ENCODE assay signal across 11 mouse cellular contexts in the genomic region with DNA sequence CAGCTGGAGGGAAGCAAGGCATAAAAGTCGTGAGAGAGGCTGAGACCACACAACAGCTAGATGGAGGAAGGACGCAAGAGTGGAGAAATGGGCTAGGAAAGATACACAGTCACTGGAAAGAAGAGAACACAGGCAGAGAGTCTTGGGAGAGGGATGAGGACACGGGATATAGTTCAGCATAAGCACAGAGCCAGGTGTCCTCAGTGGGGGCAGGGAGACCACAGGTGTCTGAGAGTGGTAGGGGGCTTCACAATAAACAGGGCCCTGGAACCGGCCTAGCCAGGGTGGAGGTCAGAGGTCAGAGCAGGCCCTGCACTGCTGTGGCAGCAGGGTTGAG. TPM values are rescaled to one million over a fixed set of nuclear protein-coding genes. Genes with fewer than 3 reads are reported as not detected.
DNase-seq lines count a peak whose midpoint lies in the region; ATAC-seq and TF ChIP-seq lines count a peak whose summit lies in the region.
"Had no signal": no experiment of that assay in that cellular context is flagged by ENCODE, and none has a peak within 500 bp of the region (broad histone marks: within the 10 kb centered on the region; RNA-seq: fewer than 3 reads in every experiment).

No protein-coding gene starts in this region.

- TF ChIP-seq CTCF in layer of hippocampus, adult 2 months (conservative IDR thresholded peaks at IDR 0.05): no peak
- TF ChIP-seq CTCF in midbrain, postnatal 0 days (IDR thresholded peaks at IDR 0.05): no peak

- H3K9me3 ChIP-seq in embryonic facial prominence, embryonic 15.5 days (replicated peaks): no peaks in the 10 kb centered on the region
- no peaks in the 10 kb centered on the region for H3K9me3 ChIP-seq in intestine, embryonic 15.5 days
- H3K9me3 ChIP-seq in midbrain, postnatal 0 days (ENCODE audit: low read length): no peaks in the 10 kb centered on the region

- peaks cover 14% of the 10 kb centered on the region; the same call in 1 of the 2 replicates for H3K27me3 ChIP-seq in embryonic facial prominence, embryonic 15.5 days
- peaks cover 41% of the 10 kb centered on the region for H3K27me3 ChIP-seq in intestine, embryonic 15.5 days (replicated peaks)
- H3K27me3 ChIP-seq in midbrain, postnatal 0 days (ENCODE audit: insufficient read depth, low read length): no peaks in the 10 kb centered on the region
- H3K27me3 ChIP-seq: Patski had no signal

- H3K9ac ChIP-seq in embryonic facial prominence, embryonic 15.5 days: no peak overlapping the region
- H3K9ac ChIP-seq in intestine, embryonic 15.5 days: no peak overlapping the region
- peak overlapping the region; percentile 87 for H3K9ac ChIP-seq in midbrain, postnatal 0 days (replicated peaks; ENCODE audit: low read length, poor library complexity, severe bottlenecking)

- H3K36me3 ChIP-seq in embryonic facial prominence, embryonic 15.5 days: peaks cover 1% of the 10 kb centered on the region
- no peaks in the 10 kb centered on the region for H3K36me3 ChIP-seq in intestine, embryonic 15.5 days
- H3K36me3 ChIP-seq in midbrain, postnatal 0 days (ENCODE audit: insufficient read depth, low read length): no peaks in the 10 kb centered on the region

- WGBS in embryonic facial prominence, embryonic 15.5 days: 30% methylated on average over 4 of the region's 4 CpGs
- WGBS in intestine, embryonic 15.5 days: 51% methylated on average over 4 of the region's 4 CpGs
- 27% methylated on average over 4 of the region's 4 CpGs for WGBS in midbrain, postnatal 0 days

- no peak for DNase-seq in layer of hippocampus, adult 2 months (ENCODE audit: low spot score in 2 of 2)
- no peak for DNase-seq in layer of hippocampus, adult 9-10 months (ENCODE audit: low spot score)
- DNase-seq in midbrain, postnatal 0 days (ENCODE audit: low spot score): no peak
- no peak for DNase-seq in retina, postnatal 1 day
- no peak for DNase-seq in left cerebral cortex, adult 8-10 months (ENCODE audit: low spot score in 2 of 2)
- DNase-seq in cerebellum, postnatal 36 days: no peak
- DNase-seq: cerebellum, adult 9-11 months; kidney, adult 11 months had no signal

- H3K4me3 ChIP-seq in layer of hippocampus, adult 2 months: peak overlapping the region; percentile 69
- H3K4me3 ChIP-seq in embryonic facial prominence, embryonic 15.5 days (replicated peaks): peak overlapping the region; percentile 57
- no peak overlapping the region for H3K4me3 ChIP-seq in intestine, embryonic 15.5 days (replicated peaks)
- H3K4me3 ChIP-seq in midbrain, postnatal 0 days (ENCODE audit: low read depth, low read length): peak overlapping the region; percentile 67

- ATAC-seq in embryonic facial prominence, embryonic 15.5 days (ENCODE audit: insufficient number of reproducible peaks, low FRiP score, low TSS enrichment, low read depth): no peak
- no peak for ATAC-seq in intestine, embryonic 15.5 days
- ATAC-seq in midbrain, postnatal 0 days (ENCODE audit: low FRiP score): no peak
- ATAC-seq: Patski had no signal

- H3K4me2 ChIP-seq in embryonic facial prominence, embryonic 15.5 days (replicated peaks): peak overlapping the region; percentile 79
- H3K4me2 ChIP-seq in intestine, embryonic 15.5 days (replicated peaks): peak overlapping the region; percentile 93
- peak overlapping the region; percentile 88 for H3K4me2 ChIP-seq in midbrain, postnatal 0 days (ENCODE audit: low read depth, low read length, poor library complexity, severe bottlenecking)

- H3K27ac ChIP-seq in layer of hippocampus, adult 2 months: peak overlapping the region; percentile 67; the same call in 1 of the 2 replicates
- H3K27ac ChIP-seq in embryonic facial prominence, embryonic 15.5 days (replicated peaks): no peak overlapping the region; the same call in 1 of the 2 replicates
- no peak overlapping the region for H3K27ac ChIP-seq in intestine, embryonic 15.5 days
- H3K27ac ChIP-seq in midbrain, postnatal 0 days (ENCODE audit: low read depth, low read length): peak overlapping the region; percentile 65; the same call in 1 of the 2 replicates

- peaks cover 79% of the 10 kb centered on the region for H3K4me1 ChIP-seq in embryonic facial prominence, embryonic 15.5 days
- H3K4me1 ChIP-seq in intestine, embryonic 15.5 days (replicated peaks): peaks cover 13% of the 10 kb centered on the region
- peaks cover 13% of the 10 kb centered on the region for H3K4me1 ChIP-seq in midbrain, postnatal 0 days (ENCODE audit: insufficient read depth, low read length)

RNA-seq across cellular contexts. Expression of a gene that starts 1.1 kb away (rescaled TPM):
- total RNA-seq in layer of hippocampus, adult 2 months (2021): 10 to 100 TPM; 40.8 to 42.2 TPM
- 16.1 and 18.9 TPM in 2 replicates for polyA plus RNA-seq in embryonic facial prominence, embryonic 15.5 days (2015; fragmentation: Nextera tagmentation; extraction: Ambion mirVana)
- polyA plus RNA-seq in intestine, embryonic 15.5 days (2015; fragmentation: Nextera tagmentation; extraction: Ambion mirVana): 5.6 TPM in 2 replicates
- total RNA-seq in midbrain, postnatal 0 days (2014; rRNA removed): 22.0 and 26.5 TPM in 2 replicates
- 26.9 and 28.8 TPM in 2 replicates for polyA plus RNA-seq in midbrain, postnatal 0 days (2015; fragmentation: Nextera tagmentation; extraction: Ambion mirVana)
- 10 to 100 TPM; 60.6 to 78.6 (median 69.1) TPM for total RNA-seq in left cerebral cortex, adult 8-10 months (2022)

RNA-seq across cellular contexts. Expression of a gene that starts 27.8 kb away (rescaled TPM):
- total RNA-seq in layer of hippocampus, adult 2 months (2021): 1 to 10 TPM; 1.2 to 2.1 TPM
- 51.2 and 52.2 TPM in 2 replicates for polyA plus RNA-seq in embryonic facial prominence, embryonic 15.5 days (2015; fragmentation: Nextera tagmentation; extraction: Ambion mirVana)
- 44.8 and 45.5 TPM in 2 replicates for polyA plus RNA-seq in intestine, embryonic 15.5 days (2015; fragmentation: Nextera tagmentation; extraction: Ambion mirVana)
- 4.8 and 6.8 TPM in 2 replicates for total RNA-seq in midbrain, postnatal 0 days (2014; rRNA removed)
- polyA plus RNA-seq in midbrain, postnatal 0 days (2015; fragmentation: Nextera tagmentation; extraction: Ambion mirVana): 3.8 TPM in 2 replicates
- total RNA-seq in left cerebral cortex, adult 8-10 months (2022): 1 to 10 TPM; 5.7 to 7.2 (median 5.9) TPM

RNA-seq across cellular contexts. Expression of a gene that starts 28.4 kb away (rescaled TPM):
- total RNA-seq in layer of hippocampus, adult 2 months (2021): under 1 TPM; 0.61 to 0.81 TPM
- polyA plus RNA-seq in embryonic facial prominence, embryonic 15.5 days (2015; fragmentation: Nextera tagmentation; extraction: Ambion mirVana): 0.50 and 0.73 TPM in 2 replicates
- polyA plus RNA-seq in intestine, embryonic 15.5 days (2015; fragmentation: Nextera tagmentation; extraction: Ambion mirVana): 0.20 and 0.29 TPM in 2 replicates
- total RNA-seq in midbrain, postnatal 0 days (2014; rRNA removed): 0.27 TPM in 1 of 2 replicates, not detected in the other
- 0.29 and 0.37 TPM in 2 replicates for polyA plus RNA-seq in midbrain, postnatal 0 days (2015; fragmentation: Nextera tagmentation; extraction: Ambion mirVana)
- total RNA-seq in left cerebral cortex, adult 8-10 months (2022): 1 to 10 TPM in 2 of 4 experiments, under 1 TPM in 2; 0.76 to 6.8 (median 2.8) TPM
- polyA plus RNA-seq: Patski had no signal

Comparison
In these comparisons a context has a peak if more than half of its experiments do, and no peak if none do; other contexts are left out.
1. H3K27ac ChIP-seq: peak in layer of hippocampus, adult 2 months (single experiment) and midbrain, postnatal 0 days (single experiment); none in embryonic facial prominence, embryonic 15.5 days (single experiment) and intestine, embryonic 15.5 days (single experiment).
2. Peak in every context shown above with its lines, with median percentiles within 50 percentile points of each other: H3K4me2 ChIP-seq.